Mouse (Mus musculus) liver, adult 2 months (tissue): Measurements from ENCODE around the gene Zfp101. TPM values are rescaled to one million over a fixed set of nuclear protein-coding genes. Genes with fewer than 3 reads are reported as not detected.

Experiments used
- DNase-seq: peaks from one replicate; pipeline ENCODE4 v3.0.0-alpha.2; 2011; ENCODE audit warnings: low read depth, low spot score; ENCODE audit errors: extremely low read depth
- H3K27ac ChIP-seq: fragments of 200-500 bp; replicated peaks from 2 replicates; pipeline ENCODE4 v1.5.1; 2012; ENCODE audit warnings: low read depth, mild to moderate bottlenecking, control low read depth, inconsistent platforms, low read length; ENCODE audit not compliant: insufficient read depth
- H3K27me3 ChIP-seq: fragments of 200-500 bp; 2 replicates; pipeline ENCODE4 v1.6.1; 2012; ENCODE audit warnings: mild to moderate bottlenecking, moderate library complexity, low read length, inconsistent platforms; ENCODE audit not compliant: control insufficient read depth, insufficient read depth
- H3K36me3 ChIP-seq: fragments of 200-500 bp; 2 replicates; pipeline ENCODE4 v1.6.1; 2012; ENCODE audit warnings: low read length, inconsistent platforms; ENCODE audit not compliant: control insufficient read depth, insufficient read depth
- H3K4me1 ChIP-seq: fragments of 200-500 bp; 2 replicates; pipeline ENCODE4 v1.6.1; 2011; ENCODE audit warnings: low read length; ENCODE audit not compliant: control insufficient read depth, insufficient read depth
- H3K4me3 ChIP-seq: fragments of 200-500 bp; 2 replicates; pipeline ENCODE4 v1.5.1; 2011; ENCODE audit warnings: low read depth, mild to moderate bottlenecking, control low read depth, low read length, moderate library complexity; ENCODE audit not compliant: insufficient read depth
- H3K79me2 ChIP-seq: fragments of 200-500 bp; 2 replicates; pipeline ENCODE4 v1.6.1; 2012; ENCODE audit warnings: inconsistent platforms, mild to moderate bottlenecking, low read length, moderate library complexity; ENCODE audit not compliant: control insufficient read depth, insufficient read depth
- H3K9ac ChIP-seq: fragments of 200-500 bp; 2 replicates; pipeline ENCODE4 v1.6.1; 2012; ENCODE audit warnings: low read depth, mild to moderate bottlenecking, control low read depth, inconsistent platforms, low read length
- CTCF ChIP-seq: fragments of 200-500 bp; IDR thresholded peaks from 2 replicates; pipeline ENCODE4 v1.5.1; 2011; ENCODE audit warnings: low read depth, low read length, control low read depth
- POLR2A ChIP-seq: fragments of 200-500 bp; IDR thresholded peaks from 2 replicates; pipeline ENCODE4 v1.6.1; 2011; ENCODE audit warnings: low read length, control low read depth; ENCODE audit not compliant: insufficient read depth; ENCODE audit errors: extremely low read depth
- WGBS: fragments of 180-500 bp; shearing (Covaris S2); methylation state at CpG from one replicate; pipeline ENCODE4 v1.1.7; 2018; 5-methylcytosine and 5-hydroxymethylcytosine counted together
- polyA plus RNA-seq: library from polyadenylated mRNA; depleted of rRNA; stranded (reverse); fragments of >200 nt; gene quantifications from 2 replicates; pipeline ENCODE4 v1.2.3, GENCODE M21; 2012; rRNA removed
- total RNA-seq: library from RNA; depleted of rRNA; stranded (reverse); fragments of >200 nt; gene quantifications from 2 replicates; pipeline ENCODE4 v1.2.3, GENCODE M21; 2014; rRNA removed

Gene Zfp101
- total and polyA plus RNA-seq, 2 experiments: 0.73 to 6.0 TPM

- Histone ChIP-seq H3K4me1 (peaks cover 8% of the 10 kb centered on the region), H3K9ac (no peak overlapping the region), H3K27me3 (no peaks in the 10 kb centered on the region), H3K36me3 (no peaks in the 10 kb centered on the region), H3K27ac (no peak overlapping the region), H3K79me2 (peaks cover 26% of the 10 kb centered on the region), H3K4me3 (no peak overlapping the region)
- DNase-seq: no peak
- TF ChIP-seq CTCF (no peak), POLR2A (no peak)
- WGBS: 76% methylated on average over 5 of the region's 5 CpGs
Observed at GRCm38 (mm10) chr17:33392271-33392670, 2.2 kb downstream of the Zfp101 start.

DNA sequence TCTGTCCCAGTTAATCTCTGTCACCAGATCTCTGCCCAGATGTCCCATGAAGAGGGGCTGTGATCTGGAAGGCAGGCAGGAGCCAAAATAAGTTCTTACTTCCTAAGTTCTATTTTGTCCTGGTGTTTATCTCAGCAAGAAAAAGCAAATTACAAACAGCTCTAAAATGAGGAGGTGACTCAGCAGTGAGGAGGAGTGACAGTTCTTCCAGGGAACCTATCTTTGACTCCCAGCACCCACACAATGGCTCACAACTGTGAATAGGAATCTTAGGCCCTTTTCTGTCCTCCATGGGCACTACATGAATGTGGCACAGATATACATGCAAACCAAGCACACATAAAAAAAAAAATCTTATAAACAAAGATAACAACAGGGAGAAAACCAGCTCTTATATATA is 8.7 kb downstream of the Zfp101 start:
- Histone ChIP-seq H3K4me1 (no peaks in the 10 kb centered on the region), H3K27me3 (no peaks in the 10 kb centered on the region), H3K4me3 (no peak overlapping the region), H3K36me3 (peaks cover 40% of the 10 kb centered on the region), H3K27ac (no peak overlapping the region), H3K79me2 (peaks cover 6% of the 10 kb centered on the region), H3K9ac (no peak overlapping the region)
- TF ChIP-seq CTCF (no peak), POLR2A (no peak)
- no peak for DNase-seq

DNA sequence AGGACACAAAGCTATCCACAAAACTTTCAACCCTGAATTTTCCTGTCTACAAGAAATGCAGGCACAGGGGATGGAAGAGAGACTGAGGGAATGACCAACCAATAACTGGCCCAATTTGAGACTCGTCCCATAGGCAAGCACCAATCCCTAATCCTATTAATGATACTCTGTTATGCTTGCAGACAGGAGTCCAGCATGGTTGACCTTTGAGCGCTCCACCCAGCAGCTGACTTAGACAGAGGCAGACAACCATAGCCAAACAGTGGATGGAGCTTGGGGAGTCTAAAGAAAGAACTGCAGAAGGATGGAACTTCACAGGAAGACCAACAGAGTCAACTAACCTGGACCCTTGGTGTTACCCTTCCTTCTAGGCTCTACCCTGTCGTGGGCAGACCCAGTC is 21.6 kb downstream of the Zfp101 start:
- no peaks in the 10 kb centered on the region for H3K27me3 ChIP-seq
- H3K9ac ChIP-seq: no peak overlapping the region
- DNase-seq: peak; percentile 69
- H3K4me3 ChIP-seq: no peak overlapping the region
- no peaks in the 10 kb centered on the region for H3K79me2 ChIP-seq
- 65% methylated on average over 3 of the region's 3 CpGs for WGBS
- H3K27ac ChIP-seq: no peak overlapping the region
- no peak for TF ChIP-seq CTCF
- H3K36me3 ChIP-seq: no peaks in the 10 kb centered on the region
- H3K4me1 ChIP-seq: peaks cover 7% of the 10 kb centered on the region

DNA sequence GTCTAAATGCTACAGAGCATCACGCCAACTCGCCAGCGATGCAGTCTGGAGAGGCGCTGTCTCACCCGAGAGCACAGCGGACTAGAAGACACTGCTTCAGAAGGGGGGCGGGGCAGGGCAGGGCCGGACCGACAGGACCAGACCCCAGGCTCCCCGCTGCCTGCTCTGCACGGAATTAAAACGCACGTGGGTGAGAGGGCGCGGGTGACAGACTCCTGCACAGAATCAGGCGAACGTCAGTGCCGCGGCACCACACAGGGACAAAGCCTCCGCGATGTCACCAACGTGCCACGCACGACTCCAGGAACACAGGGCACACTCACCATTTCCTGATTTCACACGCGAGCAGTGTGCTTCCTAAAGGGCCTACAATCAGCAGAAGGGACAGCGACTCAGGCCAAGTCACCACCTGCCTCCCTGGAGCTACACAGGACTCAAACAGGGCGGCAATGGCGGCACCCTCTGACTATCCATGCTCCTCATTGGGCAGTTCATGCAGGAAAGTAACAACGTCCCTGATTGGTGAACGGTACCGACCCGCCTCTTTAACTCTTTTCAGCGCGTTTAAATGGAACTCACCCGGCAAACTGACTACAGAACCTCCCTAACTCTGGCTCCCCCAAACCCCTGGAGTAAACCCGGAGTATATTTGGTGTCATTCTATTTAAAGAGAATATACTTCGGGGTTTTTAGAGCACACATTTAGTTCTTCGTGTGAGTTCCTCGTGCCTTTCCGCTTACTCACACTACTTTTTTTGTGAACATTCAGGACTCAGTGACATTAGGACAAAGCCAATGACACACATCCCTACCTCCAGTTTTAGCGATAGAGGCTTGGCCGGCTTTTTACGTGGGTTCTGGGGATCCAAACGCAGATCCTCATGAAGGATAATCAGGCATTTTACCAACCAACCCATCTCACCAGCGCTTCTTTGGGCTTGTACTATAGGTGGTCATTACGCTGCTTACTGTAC is 35.7 kb downstream of the Zfp101 start, which contains the start of gene Zfp81:
Gene Zfp81, minus strand, starts transcription at position 468 of the 974 bp plus-strand sequence.
- peak; percentile 84 for DNase-seq
- H3K36me3 ChIP-seq: no peaks in the 10 kb centered on the region
- no peaks in the 10 kb centered on the region for H3K27me3 ChIP-seq
- H3K4me1 ChIP-seq: 0 out of 2 replicates have a peak, but pooled peaks cover 2% of the 10 kb centered on the region
- H3K27ac ChIP-seq: peak within 1 kb of the TSS; percentile 3; the same call in 1 of the 2 replicates
- 5% methylated on average over 47 of the region's 47 CpGs for WGBS
- TF ChIP-seq CTCF: no peak
- TF ChIP-seq POLR2A: 0 out of 2 replicates have a peak, but pooled peaks have one; percentile 24
- H3K9ac ChIP-seq: peak within 1 kb of the TSS; percentile 62
- H3K4me3 ChIP-seq: peak within 1 kb of the TSS; percentile 74
- no peaks in the 10 kb centered on the region for H3K79me2 ChIP-seq

DNA sequence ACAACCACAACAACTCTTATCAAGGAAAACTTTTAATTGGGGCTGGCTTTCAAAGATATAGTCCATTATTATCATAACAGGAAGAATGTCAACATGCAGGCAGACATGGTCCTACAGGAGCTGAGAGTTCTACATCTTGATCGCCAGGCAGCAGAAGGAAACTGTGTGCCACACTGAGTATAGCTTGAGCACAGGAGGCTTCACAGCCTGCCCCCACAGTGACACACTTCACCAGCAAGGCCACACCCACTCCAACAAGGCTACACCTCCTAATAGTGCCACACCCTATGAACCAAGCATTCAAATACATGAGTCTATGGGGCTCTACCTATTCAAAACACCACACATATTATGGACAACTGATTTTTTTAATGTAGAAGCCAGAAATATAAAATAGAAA is 41.5 kb downstream of the Zfp101 start:
- DNase-seq: no peak
- 0 out of 2 replicates have a peak, but pooled peaks cover under 1% of the 10 kb centered on the region for H3K4me1 ChIP-seq
- no peaks in the 10 kb centered on the region for H3K27me3 ChIP-seq
- TF ChIP-seq CTCF (no peak), POLR2A (no peak)
- WGBS: 100% methylated on average over 1 of the region's 1 CpGs
- peaks cover 3% of the 10 kb centered on the region; the same call in 1 of the 2 replicates for H3K79me2 ChIP-seq
- H3K36me3 ChIP-seq: no peaks in the 10 kb centered on the region
- no peak overlapping the region for H3K27ac ChIP-seq
- H3K9ac ChIP-seq: no peak overlapping the region
- no peak overlapping the region for H3K4me3 ChIP-seq

Other genes starting within 250 kb of the Zfp101 start
- not detected in 2 replicates for gene Olfr55, start 226.2 kb downstream of the Zfp101 start, total RNA-seq
- gene Olfr55, start 226.2 kb downstream of the Zfp101 start, polyA plus RNA-seq: not detected in 2 replicates
- not detected in 2 replicates for gene Olfr239, start 203.3 kb downstream of the Zfp101 start, total RNA-seq
- not detected in 2 replicates for gene Olfr239, start 203.3 kb downstream of the Zfp101 start, polyA plus RNA-seq
- 0.07 TPM in 1 of 2 replicates, not detected in the other for gene Olfr1564, start 173.0 kb downstream of the Zfp101 start, total RNA-seq
- not detected in 2 replicates for gene Olfr1564, start 173.0 kb downstream of the Zfp101 start, polyA plus RNA-seq
- 7.9 and 8.7 TPM in 2 replicates for gene Zfp955a, start 139.5 kb downstream of the Zfp101 start, total RNA-seq
- gene Zfp955a, start 139.5 kb downstream of the Zfp101 start, polyA plus RNA-seq: 0.82 and 0.88 TPM in 2 replicates
- gene Olfr63, start 130.0 kb downstream of the Zfp101 start, total RNA-seq: not detected in 2 replicates
- gene Olfr63, start 130.0 kb downstream of the Zfp101 start, polyA plus RNA-seq: not detected in 2 replicates
- 4.4 and 5.3 TPM in 2 replicates for gene Zfp955b, start 105.1 kb downstream of the Zfp101 start, total RNA-seq
- 0.70 and 0.78 TPM in 2 replicates for gene Zfp955b, start 105.1 kb downstream of the Zfp101 start, polyA plus RNA-seq
- 2.9 and 3.3 TPM in 2 replicates for gene Zfp81, start 35.8 kb downstream of the Zfp101 start, total RNA-seq
- gene Zfp81, start 35.8 kb downstream of the Zfp101 start, polyA plus RNA-seq: 0.27 and 0.43 TPM in 2 replicates
- gene Actl9, start 38.3 kb upstream of the Zfp101 start, total RNA-seq: not detected in 2 replicates
- gene Actl9, start 38.3 kb upstream of the Zfp101 start, polyA plus RNA-seq: 0.16 TPM in 1 of 2 replicates, not detected in the other
- 6.5 and 7.0 TPM in 2 replicates for gene Adamts10, start 129.6 kb upstream of the Zfp101 start, total RNA-seq
- 6.6 and 8.6 TPM in 2 replicates for gene Adamts10, start 129.6 kb upstream of the Zfp101 start, polyA plus RNA-seq
- gene Myo1f, start 161.1 kb upstream of the Zfp101 start, total RNA-seq: 1.7 and 2.9 TPM in 2 replicates
- 1.1 and 1.4 TPM in 2 replicates for gene Myo1f, start 161.1 kb upstream of the Zfp101 start, polyA plus RNA-seq
- 1.0 and 1.7 TPM in 2 replicates for gene Zfp414, start 234.4 kb upstream of the Zfp101 start, total RNA-seq
- 15.1 and 15.5 TPM in 2 replicates for gene Zfp414, start 234.4 kb upstream of the Zfp101 start, polyA plus RNA-seq
- gene Pram1, start 243.4 kb upstream of the Zfp101 start, total RNA-seq: 0.13 TPM in 1 of 2 replicates, not detected in the other
- gene Pram1, start 243.4 kb upstream of the Zfp101 start, polyA plus RNA-seq: 0.23 and 0.45 TPM in 2 replicates